Mouse (Mus musculus): ENCODE results near the gene Crlf1.

Gene Crlf1

GRCm38 (mm10) chr8:70468733-70469132 lies 24.2 kb upstream of the Crlf1 start:
- no peak for DNase-seq (ENCODE audit: low read depth, low spot score)

DNA sequence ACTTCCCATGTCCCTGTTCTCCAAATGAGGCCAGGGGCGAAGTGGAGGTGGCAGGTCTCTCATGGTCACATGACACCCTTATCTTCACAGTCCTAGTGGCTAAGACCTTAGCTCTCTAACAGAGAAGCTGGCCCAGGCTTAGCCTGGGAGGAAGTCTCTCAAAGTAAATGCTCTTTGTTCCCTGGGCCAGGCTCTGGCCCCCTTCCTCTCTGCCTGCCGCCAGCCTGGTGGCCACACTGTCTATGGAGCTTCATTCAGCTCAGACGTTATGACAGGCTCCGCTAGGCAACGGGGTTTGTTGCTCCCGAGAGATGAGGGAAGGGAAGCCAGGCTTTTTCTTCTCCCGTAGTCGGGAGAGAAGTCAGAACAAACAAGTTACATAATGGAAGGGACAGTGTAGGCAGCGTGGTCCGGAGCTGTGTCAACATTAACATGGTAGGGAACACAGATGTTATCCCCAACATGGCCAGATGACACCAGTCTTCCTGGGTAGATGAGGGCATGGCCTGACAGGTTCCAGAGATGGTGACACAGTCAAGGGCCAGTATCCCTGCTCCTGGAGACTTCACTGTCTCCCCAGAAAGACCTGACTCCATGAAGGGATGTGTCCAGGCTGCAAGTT lies 23.6 kb upstream of the Crlf1 start:
- DNase-seq (ENCODE audit: low read depth, low spot score) = no peak

- no peak for DNase-seq (ENCODE audit: low read depth, low spot score)
Measured at GRCm38 (mm10) chr8:70469938-70470337, 23.0 kb upstream of the Crlf1 start.

- DNase-seq (ENCODE audit: low read depth, low spot score) = peak; percentile 78
Measured at GRCm38 (mm10) chr8:70471856-70472255, 21.1 kb upstream of the Crlf1 start.

- DNase-seq (ENCODE audit: low read depth, low spot score) = peak; percentile 96
Measured at GRCm38 (mm10) chr8:70476333-70477268, 16.4 kb upstream of the Crlf1 start, which contains the start of gene Klhl26. TSS of gene Klhl26 (minus strand) at chr8:70476968.

- DNase-seq (ENCODE audit: low read depth, low spot score) = peak; percentile 25
Measured at GRCm38 (mm10) chr8:70477269-70477982, 15.5 kb upstream of the Crlf1 start.

- peak; percentile 91 for DNase-seq (ENCODE audit: low read depth, low spot score)
Measured at GRCm38 (mm10) chr8:70481908-70482307, 11.1 kb upstream of the Crlf1 start.

- no peak for DNase-seq (ENCODE audit: low read depth, low spot score)
Measured at GRCm38 (mm10) chr8:70482943-70483342, 10.0 kb upstream of the Crlf1 start.

- DNase-seq (ENCODE audit: low read depth, low spot score) = peak; percentile 77
Measured at GRCm38 (mm10) chr8:70486191-70486681, 6.7 kb upstream of the Crlf1 start.

DNA sequence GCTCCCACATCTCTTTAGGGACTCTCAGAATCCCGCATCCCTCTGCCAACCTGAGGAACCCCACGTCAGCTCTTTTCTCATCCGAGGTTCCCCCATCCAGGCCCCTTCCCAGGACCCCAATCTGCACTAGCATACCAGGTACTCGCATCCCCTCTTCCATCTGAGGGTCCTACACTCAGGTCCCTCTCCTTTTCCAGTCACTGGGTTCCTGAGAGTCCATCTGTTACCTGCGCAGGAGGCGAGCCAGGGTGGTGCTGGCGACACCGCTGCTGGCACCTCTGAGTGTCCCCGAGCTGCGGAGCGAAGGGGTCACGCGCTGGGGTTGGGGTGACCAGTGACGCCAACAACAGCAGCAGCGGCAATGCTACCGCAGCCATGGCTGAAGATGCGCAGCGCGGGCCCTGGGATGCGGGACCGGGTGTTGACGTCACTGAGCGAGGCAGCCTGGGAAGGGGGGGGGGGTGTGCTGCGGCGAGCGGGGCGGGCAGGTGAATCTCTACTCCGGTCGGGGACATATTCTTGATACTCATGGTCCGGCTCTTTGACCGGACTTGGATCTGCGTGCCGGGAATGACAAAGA lies 5.9 kb upstream of the Crlf1 start, which contains the start of gene Tmem59l:
Gene Tmem59l, minus strand, starts transcription at position 418 of the 580 bp plus-strand sequence.
- DNase-seq (ENCODE audit: low read depth, low spot score) = peak; percentile 91

- DNase-seq (ENCODE audit: low read depth, low spot score) = no peak
Measured at GRCm38 (mm10) chr8:70487993-70488796, 4.8 kb upstream of the Crlf1 start.

DNA sequence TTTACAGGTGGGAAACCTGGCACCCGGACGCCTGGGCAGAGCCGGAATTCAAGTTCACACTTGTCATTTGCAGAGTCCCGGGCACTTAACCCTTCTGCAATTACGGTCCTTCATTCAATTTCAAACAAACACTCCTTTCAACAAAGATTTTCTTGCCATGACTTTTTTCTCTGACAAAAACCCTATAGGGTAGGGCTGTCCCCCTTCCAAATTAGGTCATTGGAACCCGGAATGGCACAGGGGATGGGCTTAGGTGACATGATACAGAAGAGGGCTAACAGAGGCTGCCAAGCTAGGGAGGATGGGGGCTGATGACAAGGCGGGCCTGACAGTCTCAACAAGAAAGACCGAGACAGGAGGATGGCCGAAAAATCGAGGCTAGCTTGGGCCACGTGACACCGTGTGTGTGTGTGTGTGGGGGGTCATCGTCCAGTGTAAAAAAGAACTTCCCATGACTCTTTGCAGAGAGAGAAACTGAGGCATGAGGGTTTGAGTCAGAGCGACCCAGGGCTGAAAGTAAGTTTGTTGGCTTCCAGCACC lies 4.0 kb upstream of the Crlf1 start:
- no peak for DNase-seq (ENCODE audit: low read depth, low spot score)

DNA sequence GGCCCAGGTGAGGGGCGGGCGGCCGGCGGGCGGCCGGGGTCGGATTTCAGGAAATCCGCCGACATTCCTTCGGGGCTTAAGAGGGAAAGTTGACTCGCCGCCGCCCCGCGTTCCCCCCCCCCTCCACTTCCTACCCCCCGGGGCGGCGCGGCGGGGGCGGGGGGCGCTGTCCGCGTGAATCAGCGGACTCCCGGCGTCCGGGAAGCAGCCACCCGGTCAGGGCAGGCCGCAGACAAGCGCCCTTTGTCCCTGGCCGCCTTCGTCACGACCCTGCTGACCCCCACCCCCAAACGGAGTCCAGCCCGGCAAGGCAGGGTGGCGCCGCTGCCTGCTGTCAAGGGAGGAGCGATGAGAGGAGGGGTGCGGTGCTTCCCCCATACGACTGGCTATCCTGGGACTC lies 3.4 kb upstream of the Crlf1 start:
- DNase-seq (ENCODE audit: low read depth, low spot score) = no peak

DNA sequence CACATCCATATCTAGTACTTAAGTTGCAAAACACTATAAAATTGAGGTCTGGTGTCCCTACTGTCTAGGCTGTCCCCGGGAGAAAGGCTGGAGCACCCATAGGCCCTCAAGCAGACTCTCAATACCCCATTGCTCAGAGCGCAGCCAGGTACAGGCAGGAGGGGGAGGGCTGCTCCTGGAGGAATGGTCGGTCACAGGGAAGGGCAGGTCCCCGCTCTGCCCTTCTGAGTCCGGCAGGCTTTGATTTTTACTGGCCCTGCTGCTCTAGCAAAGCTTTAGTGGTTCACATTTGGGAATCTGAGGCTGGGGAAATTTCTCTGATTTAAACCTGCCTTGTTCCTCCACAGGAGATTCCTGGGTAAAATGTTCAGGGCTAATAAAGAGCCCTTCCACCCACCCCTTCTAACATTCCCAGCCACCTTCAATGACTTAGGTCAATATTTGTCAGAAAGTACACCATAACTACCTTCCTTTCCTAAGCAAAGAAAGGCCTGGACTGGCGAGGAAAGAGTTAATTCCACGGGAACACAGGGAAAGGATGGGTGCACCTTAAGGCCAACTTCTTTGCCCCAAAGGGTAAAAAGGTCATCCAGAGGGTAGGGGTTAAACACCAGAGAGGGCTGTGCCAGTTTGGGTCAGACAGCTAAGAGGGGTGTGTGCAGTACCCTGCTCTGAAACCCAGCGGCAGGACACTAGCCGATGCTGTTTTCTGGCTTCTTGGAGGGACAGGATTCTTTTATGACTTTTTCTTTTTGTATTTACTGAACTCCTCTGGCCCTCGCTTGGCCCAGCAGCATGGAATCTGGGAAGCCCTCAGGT lies 2.7 kb upstream of the Crlf1 start:
- DNase-seq (ENCODE audit: low read depth, low spot score) = no peak

DNA sequence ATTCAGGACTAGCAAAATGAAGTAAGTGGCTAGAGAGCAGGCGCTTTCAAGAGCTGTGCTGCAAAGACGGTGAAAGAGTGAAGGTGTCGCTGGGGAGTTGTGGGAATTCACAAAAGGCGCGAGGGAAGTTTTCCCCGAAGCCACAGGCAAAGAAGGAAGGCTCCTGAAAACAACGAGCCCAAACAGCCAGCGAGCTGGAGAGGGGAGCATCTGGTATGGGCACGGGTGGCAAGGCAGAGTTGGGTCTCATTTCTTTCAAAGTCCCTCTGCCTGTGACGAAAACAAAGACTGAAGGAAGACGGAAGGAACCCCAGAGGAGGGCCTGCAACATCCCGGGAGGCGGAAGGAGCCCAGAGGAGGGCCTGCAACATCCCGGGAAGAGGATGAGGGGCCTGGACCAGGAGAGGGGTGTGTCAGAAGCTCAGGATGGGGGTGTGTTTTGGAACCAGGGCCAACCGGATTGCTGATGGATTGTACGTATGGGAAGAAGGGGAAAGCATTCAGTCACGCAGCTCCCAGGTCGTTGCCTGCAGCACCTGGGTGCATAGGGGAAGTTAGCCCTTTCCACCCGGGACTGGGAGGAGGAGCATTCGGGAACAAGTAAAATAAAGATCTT lies 2.0 kb upstream of the Crlf1 start:
- DNase-seq (ENCODE audit: low read depth, low spot score) = no peak

GRCm38 (mm10) chr8:70493692-70494415 lies 896 bp downstream of the Crlf1 start:
- no peak for DNase-seq (ENCODE audit: low read depth, low spot score)

GRCm38 (mm10) chr8:70494416-70494945 lies 1.5 kb downstream of the Crlf1 start:
- DNase-seq (ENCODE audit: low read depth, low spot score) = no peak
